Mouse (Mus musculus): ENCODE results near the gene Hps6. TPM values are rescaled to one million over a fixed set of nuclear protein-coding genes. Genes with fewer than 3 reads are reported as not detected.
"Not testable (repeated sequence)": the region's sequence is repeated elsewhere in the genome, so short reads cannot be mapped to it uniquely, and the experiment has no call there.

Gene Hps6
- 7.2 and 8.4 TPM in 2 replicates for polyA plus RNA-seq (2012; rRNA removed)

DNA sequence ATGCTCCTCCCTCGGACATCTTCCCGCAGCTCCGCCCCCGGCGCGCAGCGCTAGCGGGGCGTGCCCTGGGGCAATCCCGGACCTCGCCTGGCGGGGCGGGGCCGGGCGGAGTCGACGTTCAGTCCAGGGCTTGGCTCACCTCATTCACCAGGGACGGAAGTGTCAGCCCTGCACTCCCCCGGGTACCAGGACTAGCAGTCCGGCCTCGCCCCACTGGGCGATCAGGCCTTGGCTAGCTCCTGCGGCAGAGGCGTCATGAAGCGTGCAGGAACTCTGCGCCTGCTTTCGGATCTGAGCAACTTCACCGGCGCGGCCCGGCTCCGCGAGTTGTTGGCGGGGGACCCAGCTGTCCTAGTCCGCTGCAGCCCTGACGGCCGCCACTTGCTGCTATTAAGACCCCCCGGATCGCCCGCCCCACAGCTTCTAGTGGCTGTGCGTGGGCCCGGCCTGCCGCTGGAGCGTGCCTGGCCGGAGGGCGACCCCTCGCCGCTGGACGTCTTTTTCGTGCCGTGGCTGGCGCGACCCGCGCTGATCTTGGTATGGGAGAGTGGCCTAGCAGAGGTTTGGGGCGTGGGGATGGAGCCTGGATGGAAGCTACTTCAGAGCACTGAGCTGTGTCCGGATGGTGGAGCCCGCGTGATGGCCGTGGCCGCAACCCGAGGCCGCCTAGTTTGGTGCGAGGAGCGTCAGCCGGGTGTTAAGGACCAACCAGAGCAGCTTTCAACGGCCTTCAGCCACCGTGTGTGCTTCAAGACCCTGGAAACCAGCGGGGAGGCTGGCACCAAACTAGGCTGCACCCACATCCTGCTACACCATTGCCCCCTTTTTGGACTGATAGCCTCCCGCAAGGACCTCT, at the start of gene Hps6:
TSS of gene Hps6 (plus strand) at position 138 of the 856 bp plus-strand sequence.
- DNase-seq = peak; percentile 87 to 91
- H3K27ac ChIP-seq (ENCODE audit: insufficient read depth, low read length) = peak within 1 kb of the TSS; percentile 15; the same call in 1 of the 2 replicates
- peaks cover 18% of the 10 kb centered on the region for H3K4me1 ChIP-seq (ENCODE audit: control insufficient read depth, insufficient read depth, low read length)
- no peaks in the 10 kb centered on the region for H3K27me3 ChIP-seq (ENCODE audit: control insufficient read depth, insufficient read depth, low read length)
- TF ChIP-seq CTCF (IDR thresholded peaks at IDR 0.05; ENCODE audit: borderline replicate concordance, insufficient read depth, low read depth, low read length) = no peak
- peak; percentile 67 for TF ChIP-seq POLR2A (IDR thresholded peaks at IDR 0.05; ENCODE audit: borderline replicate concordance, insufficient read depth, low read length)
- 2% methylated on average over 70 of the region's 70 CpGs for WGBS
- peak within 1 kb of the TSS; percentile 69 for H3K4me3 ChIP-seq (replicated peaks; ENCODE audit: insufficient read depth, low read depth, low read length)

DNA sequence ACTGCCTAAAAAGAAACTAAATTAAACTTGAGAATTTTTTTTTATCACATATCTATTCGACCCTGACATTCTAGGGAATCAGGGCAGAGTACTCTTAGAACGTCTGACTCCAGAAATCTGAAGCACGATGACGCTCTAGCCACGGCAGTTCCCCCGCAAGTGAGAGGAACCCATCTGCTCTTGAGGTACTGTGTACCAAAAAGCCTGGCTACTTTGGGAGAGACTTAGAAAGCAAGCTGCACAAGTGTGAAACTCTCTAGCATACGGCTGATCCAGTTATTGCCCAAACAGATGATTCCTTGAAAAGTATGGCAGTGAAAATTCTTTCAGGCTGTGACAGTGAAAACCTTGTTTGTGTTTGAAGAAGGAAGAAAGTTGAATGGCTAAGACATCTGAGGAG, 46.6 kb upstream of the Hps6 start:
- WGBS = 90% methylated on average over 7 of the region's 7 CpGs
- Histone ChIP-seq H3K27me3 (ENCODE audit: control insufficient read depth, insufficient read depth, low read length) (no peaks in the 10 kb centered on the region), H3K4me3 (replicated peaks; ENCODE audit: insufficient read depth, low read depth, low read length) (no peak overlapping the region), H3K4me1 (ENCODE audit: control insufficient read depth, insufficient read depth, low read length) (peaks cover 2% of the 10 kb centered on the region; the same call in 1 of the 2 replicates), H3K27ac (ENCODE audit: insufficient read depth, low read length) (no peak overlapping the region)
- no peak for DNase-seq
- no peak for TF ChIP-seq CTCF (IDR thresholded peaks at IDR 0.05; ENCODE audit: borderline replicate concordance, insufficient read depth, low read depth, low read length)
- TF ChIP-seq POLR2A (IDR thresholded peaks at IDR 0.05; ENCODE audit: borderline replicate concordance, insufficient read depth, low read length) = no peak

DNA sequence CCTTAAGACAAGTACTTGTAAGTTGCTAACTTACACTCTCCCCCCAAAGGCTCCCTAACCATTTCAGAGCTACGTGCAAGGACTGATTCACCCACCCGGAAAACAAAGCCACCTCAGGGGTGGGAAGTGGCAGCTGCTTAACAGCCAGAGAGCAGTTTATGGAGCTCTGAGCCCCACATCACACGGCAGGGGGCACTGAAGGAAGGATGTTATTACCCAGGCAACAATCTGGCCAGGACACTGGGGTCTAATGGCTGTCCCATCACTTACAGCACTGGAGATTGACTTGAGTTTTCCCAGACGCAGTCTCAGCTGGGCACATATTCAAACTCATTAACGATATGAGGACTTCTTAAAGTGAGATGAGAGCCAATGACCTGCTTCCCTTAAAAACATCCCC, 42.5 kb upstream of the Hps6 start:
- Histone ChIP-seq H3K27ac (ENCODE audit: insufficient read depth, low read length) (no peak overlapping the region), H3K4me1 (ENCODE audit: control insufficient read depth, insufficient read depth, low read length) (peaks cover 2% of the 10 kb centered on the region; the same call in 1 of the 2 replicates), H3K27me3 (ENCODE audit: control insufficient read depth, insufficient read depth, low read length) (no peaks in the 10 kb centered on the region), H3K4me3 (replicated peaks; ENCODE audit: insufficient read depth, low read depth, low read length) (no peak overlapping the region)
- WGBS = 17% methylated on average over 5 of the region's 5 CpGs
- no peak for DNase-seq
- TF ChIP-seq CTCF (IDR thresholded peaks at IDR 0.05; ENCODE audit: borderline replicate concordance, insufficient read depth, low read depth, low read length) (no peak), POLR2A (IDR thresholded peaks at IDR 0.05; ENCODE audit: borderline replicate concordance, insufficient read depth, low read length) (no peak)

GRCm38 (mm10) chr19:45984379-45984778, 18.9 kb upstream of the Hps6 start:
- Histone ChIP-seq H3K4me3 (replicated peaks; ENCODE audit: insufficient read depth, low read depth, low read length) (no peak overlapping the region), H3K27me3 (ENCODE audit: control insufficient read depth, insufficient read depth, low read length) (no peaks in the 10 kb centered on the region), H3K4me1 (ENCODE audit: control insufficient read depth, insufficient read depth, low read length) (no peaks in the 10 kb centered on the region), H3K27ac (ENCODE audit: insufficient read depth, low read length) (no peak overlapping the region)
- DNase-seq = no peak
- TF ChIP-seq POLR2A (IDR thresholded peaks at IDR 0.05; ENCODE audit: borderline replicate concordance, insufficient read depth, low read length) (no peak), CTCF (IDR thresholded peaks at IDR 0.05; ENCODE audit: borderline replicate concordance, insufficient read depth, low read depth, low read length) (no peak)

DNA sequence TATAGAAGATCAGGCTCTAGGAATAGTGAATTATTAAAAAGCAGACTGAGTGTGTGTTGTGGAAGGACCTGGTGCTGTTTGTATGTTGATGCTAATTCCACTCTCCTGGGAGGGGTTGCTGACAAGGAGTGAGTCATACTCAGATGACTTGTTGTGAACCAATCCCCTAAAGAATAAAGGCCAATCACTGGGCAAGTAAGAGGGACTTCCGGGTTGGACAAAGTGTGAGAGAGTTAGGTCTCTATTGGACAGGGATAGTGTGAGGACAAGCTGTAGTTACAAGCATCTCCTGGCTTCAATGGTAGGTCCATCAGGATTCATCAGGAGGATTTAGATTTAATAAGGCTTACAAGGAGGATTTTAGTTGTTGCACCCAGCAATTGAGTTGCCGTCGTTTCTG, 15.1 kb upstream of the Hps6 start:
- no peak for TF ChIP-seq POLR2A (IDR thresholded peaks at IDR 0.05; ENCODE audit: borderline replicate concordance, insufficient read depth, low read length)
- no peak for TF ChIP-seq CTCF (IDR thresholded peaks at IDR 0.05; ENCODE audit: borderline replicate concordance, insufficient read depth, low read depth, low read length)
- no peaks in the 10 kb centered on the region for H3K27me3 ChIP-seq (ENCODE audit: control insufficient read depth, insufficient read depth, low read length)
- 93% methylated on average over 3 of the region's 3 CpGs for WGBS
- DNase-seq = no peak
- H3K4me1 ChIP-seq (ENCODE audit: control insufficient read depth, insufficient read depth, low read length) = no peaks in the 10 kb centered on the region
- no peak overlapping the region for H3K27ac ChIP-seq (ENCODE audit: insufficient read depth, low read length)
- H3K4me3 ChIP-seq (replicated peaks; ENCODE audit: insufficient read depth, low read depth, low read length) = no peak overlapping the region

- 96% methylated on average over 3 of the region's 3 CpGs for WGBS
- Histone ChIP-seq H3K4me1 (ENCODE audit: control insufficient read depth, insufficient read depth, low read length) (no peaks in the 10 kb centered on the region), H3K27ac (ENCODE audit: insufficient read depth, low read length) (no peak overlapping the region), H3K27me3 (ENCODE audit: control insufficient read depth, insufficient read depth, low read length) (no peaks in the 10 kb centered on the region), H3K4me3 (replicated peaks; ENCODE audit: insufficient read depth, low read depth, low read length) (no peak overlapping the region)
- no peak for DNase-seq
- TF ChIP-seq CTCF (IDR thresholded peaks at IDR 0.05; ENCODE audit: borderline replicate concordance, insufficient read depth, low read depth, low read length) (no peak), POLR2A (IDR thresholded peaks at IDR 0.05; ENCODE audit: borderline replicate concordance, insufficient read depth, low read length) (no peak)
These were observed 12.1 kb upstream of the Hps6 start for GRCm38 (mm10) chr19:45991171-45991570.

DNA sequence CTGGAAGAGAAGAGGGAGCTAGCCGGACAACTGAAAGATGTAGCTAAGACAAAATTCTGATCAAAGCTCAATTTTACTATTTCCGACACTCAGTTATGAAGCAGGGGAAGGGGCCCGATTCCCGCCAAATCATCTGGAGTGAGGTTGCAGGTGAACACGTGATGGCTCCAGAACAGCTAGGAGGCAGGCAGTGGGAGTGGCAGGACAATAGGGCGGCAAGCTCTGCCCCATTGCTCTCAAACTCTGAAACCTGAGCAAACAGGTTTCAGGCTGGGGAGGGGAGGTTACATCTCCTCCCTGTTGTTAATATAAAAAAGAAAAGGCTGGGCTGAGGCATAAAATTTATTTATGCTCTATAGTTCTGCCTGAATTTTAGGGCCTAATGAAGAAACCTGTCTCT, 9.9 kb upstream of the Hps6 start:
- H3K4me1 ChIP-seq (ENCODE audit: control insufficient read depth, insufficient read depth, low read length); H3K27me3 ChIP-seq (ENCODE audit: control insufficient read depth, insufficient read depth, low read length): not testable (repeated sequence)
- WGBS = 91% methylated on average over 6 of the region's 6 CpGs

GRCm38 (mm10) chr19:45993981-45994737, 9.1 kb upstream of the Hps6 start:
- Histone ChIP-seq H3K4me1 (ENCODE audit: control insufficient read depth, insufficient read depth, low read length) (no peaks in the 10 kb centered on the region), H3K27me3 (ENCODE audit: control insufficient read depth, insufficient read depth, low read length) (no peaks in the 10 kb centered on the region), H3K27ac (ENCODE audit: insufficient read depth, low read length) (no peak overlapping the region), H3K4me3 (replicated peaks; ENCODE audit: insufficient read depth, low read depth, low read length) (no peak overlapping the region)
- no peak for TF ChIP-seq POLR2A (IDR thresholded peaks at IDR 0.05; ENCODE audit: borderline replicate concordance, insufficient read depth, low read length)
- no peak for TF ChIP-seq CTCF (IDR thresholded peaks at IDR 0.05; ENCODE audit: borderline replicate concordance, insufficient read depth, low read depth, low read length)
- DNase-seq = no peak
- 96% methylated on average over 13 of the region's 13 CpGs for WGBS

More for the DNA sequence above, 9.9 kb upstream of the Hps6 start:
- not testable (repeated sequence) for H3K27ac ChIP-seq (ENCODE audit: insufficient read depth, low read length); DNase-seq; H3K4me3 ChIP-seq (replicated peaks; ENCODE audit: insufficient read depth, low read depth, low read length)

Data from cerebellum, adult 2 months (tissue).